Mouse (Mus musculus): Measurements from ENCODE around the gene Pde9a.

Gene Pde9a

DNA sequence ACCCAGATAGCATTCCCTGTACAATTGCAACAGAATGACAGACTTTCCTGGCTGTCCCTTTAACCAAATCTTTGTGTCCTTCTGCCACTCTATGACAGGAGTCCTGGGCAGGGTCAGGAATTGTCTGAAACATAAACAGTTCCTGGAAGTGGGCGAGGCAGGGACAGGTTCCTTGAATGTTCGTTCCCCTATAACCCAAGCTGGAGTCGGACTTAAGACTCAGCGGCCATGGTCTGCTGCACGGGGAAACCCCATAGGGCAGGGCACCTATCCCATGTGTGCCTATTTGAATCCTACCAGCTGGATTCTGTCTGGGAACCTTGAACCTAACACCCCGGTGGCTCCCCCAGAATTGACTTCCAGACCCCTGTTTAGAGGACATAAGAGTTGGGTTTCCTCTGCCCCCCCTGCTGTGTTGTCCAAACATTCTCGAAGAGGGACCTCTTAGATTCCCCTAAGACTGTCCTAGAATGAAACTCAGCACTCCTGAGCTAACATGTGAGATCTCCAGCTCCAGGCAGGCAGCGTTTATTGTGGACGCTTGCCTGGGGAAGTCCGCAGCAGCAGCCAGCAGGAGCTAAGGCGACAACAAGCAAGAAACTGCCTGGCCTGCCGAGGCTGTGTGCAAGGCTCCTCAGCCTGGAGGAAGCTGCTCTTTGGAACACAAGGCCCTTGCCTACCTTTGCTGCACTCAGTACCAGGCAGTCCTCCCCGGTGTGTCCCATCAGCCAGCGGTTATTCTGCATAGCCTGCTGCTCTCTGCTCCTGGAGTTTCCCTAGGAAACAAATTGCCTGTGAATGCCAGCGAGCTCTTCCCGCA lies 48.2 kb downstream of the Pde9a start:
- DNase-seq (ENCODE audit: low spot score): no peak

DNA sequence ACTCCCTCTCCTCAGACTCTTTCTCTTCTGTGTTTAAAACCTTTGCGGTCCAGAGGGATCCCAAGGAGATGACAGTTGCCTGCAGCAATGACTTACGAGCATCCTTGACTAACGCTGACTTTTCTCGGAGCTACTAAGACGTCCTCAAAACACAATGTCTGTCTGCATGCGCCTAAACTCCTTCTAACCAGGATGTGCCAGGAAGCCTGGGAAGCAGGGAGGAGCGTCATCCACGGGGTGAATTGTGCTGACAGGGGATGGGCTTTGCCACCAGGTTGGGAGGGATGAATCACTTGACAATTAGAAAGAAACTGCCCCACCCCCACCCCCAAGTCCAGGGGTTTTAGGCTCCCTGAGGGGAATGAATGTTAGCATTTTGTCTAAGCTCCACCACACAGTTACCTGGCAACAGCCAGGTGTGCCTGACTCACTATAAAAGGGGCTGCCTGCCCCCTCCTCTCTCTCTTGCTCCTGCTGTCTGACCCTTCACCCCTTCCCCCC lies 48.9 kb downstream of the Pde9a start:
- no peak for DNase-seq (ENCODE audit: low spot score)

DNA sequence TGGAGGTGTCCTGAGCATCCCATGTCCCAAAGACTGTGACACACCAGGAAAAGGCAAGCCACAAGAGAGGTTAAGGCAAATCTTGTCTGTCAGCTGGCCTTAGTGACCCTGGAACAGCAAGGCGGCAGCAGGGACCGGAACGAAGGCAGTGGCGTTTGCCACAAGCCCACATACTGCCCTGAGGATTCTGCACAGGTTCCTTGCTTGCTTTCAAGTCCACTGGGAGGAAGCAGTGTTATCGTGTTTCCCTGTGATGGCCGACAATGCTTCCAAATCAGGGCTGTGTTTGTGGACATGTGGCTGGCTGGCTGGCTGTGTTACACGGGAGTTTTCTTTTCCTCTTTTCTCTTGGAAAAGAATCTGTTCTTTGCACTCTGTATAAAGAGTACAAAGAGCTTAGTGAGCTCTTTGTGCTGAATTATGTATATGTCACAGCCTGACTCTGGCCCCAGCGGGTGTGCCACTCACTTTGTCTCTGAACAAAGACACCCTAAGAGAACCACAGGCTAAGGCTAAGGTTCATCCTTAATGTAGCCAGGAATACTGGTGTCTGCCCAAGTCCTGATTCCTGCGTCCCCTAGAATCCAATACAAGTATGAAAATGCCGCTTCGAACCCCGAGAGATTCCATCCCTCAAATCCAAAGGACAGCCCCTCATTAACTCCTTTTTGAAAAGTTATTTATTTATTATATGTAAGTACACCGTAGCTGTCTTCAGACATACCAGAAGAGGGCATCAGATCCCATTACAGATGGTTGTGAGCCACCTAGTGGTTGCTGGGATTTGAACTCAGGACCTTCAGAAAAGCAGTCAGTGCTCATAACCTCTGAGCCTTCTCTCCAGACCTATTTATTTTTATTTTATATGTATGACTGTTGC lies 50.2 kb downstream of the Pde9a start:
- DNase-seq (ENCODE audit: low spot score): no peak

DNA sequence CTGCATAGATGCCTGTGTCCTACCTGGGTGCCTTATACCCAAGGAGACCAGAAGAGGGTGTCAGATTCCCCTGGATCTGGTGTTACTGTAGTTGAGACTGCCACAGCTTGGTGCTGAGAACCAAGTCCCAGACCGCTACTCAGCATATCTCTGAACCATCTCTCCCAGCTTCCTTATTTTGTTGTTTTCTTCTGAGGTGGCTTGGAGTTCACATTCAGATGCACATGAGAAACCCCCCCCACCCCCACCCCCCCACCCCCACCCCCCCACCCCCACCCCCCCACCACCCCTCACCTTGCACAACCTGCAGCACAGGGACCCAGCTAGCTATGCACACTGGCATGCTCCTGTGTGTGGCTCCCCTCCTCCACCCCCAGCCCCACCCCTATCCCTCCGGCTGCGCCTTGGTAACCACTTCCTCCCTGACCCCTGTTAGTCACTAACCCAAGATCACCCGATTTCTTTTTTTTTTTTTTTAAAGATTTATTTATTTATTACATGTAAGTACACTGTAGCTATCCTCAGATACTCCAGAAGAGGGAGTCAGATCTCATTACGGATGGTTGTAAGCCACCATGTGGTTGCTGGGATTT lies 50.9 kb downstream of the Pde9a start:
- no peak for DNase-seq (ENCODE audit: low spot score)

DNA sequence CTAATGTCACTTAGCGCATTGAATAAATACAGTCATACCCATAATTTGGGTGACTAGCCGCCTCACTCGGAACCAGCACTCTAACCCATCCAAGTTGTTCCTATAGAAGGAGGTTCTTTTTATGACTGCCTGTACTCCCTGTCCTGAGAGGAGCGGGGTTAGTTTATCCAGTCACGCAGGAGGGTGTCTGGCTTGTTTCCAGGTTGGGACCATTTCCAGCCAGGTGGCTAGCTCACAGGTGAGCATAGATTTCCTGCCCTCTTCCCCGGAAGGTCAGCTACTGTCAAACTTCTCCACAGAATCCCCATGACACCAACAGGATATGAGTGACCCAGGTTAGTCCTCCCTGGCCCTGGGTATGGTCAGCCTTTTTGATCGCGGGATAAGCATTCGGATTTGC lies 51.5 kb downstream of the Pde9a start:
- no peak for DNase-seq (ENCODE audit: low spot score)

DNA sequence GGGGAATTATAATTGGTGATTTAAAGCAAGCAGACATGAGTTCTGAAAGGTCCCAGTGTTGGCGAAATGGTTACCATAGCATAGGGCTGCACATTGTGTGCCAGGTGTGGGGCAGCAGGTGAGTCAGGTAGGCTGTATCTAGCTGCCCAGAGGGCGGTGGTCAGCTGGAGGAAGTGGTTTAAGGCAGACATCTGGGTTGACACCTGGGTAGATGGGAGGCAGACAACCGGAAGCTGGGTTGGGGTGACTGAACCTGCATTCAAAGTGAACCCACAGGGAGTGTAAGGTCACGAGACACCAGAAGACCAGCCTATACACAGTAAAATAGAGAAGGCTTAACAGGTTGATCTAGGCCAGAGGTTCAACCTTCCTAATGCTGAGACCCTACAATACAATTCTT lies 54.0 kb downstream of the Pde9a start:
- no peak for DNase-seq (ENCODE audit: low spot score)

DNA sequence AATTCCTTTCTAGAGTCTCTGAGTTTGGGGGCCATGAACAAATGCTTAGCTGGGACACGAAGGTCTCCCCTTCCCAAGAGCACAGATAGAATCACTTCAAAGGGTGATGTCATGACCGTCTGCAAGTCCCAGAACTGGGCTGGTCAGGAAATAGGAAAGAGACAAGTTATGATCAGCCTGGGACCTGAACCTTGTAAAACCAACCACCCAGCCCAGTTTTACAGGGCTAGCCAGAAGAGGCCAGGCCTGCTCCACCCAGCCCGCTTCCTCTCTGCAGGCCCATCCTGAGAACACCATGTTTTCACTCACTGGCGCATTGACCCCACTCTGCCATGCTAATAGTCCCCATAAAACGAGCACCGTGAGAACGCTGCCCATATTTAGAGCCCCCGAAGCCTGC lies 56.5 kb downstream of the Pde9a start:
- no peak for DNase-seq (ENCODE audit: low spot score)

DNA sequence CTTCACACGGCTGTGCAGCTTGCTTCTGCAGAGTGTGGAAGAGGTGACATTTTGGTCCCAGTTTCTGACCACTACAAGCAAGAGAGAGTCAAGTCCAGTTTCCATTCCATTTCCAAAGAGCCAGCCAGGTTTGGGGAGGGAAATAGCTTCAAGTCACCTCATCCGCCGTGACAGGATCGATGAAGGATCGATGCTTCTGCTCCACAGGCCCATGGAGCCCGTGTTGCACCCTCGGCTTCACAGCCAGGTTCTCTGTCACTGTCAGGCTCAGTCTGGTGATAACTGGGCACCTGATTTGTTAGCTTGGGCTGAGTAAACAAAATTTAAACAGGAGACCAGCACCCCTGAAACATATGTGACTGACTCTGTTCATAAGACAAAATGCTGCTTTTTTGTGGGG lies 58.2 kb downstream of the Pde9a start:
- no peak for DNase-seq (ENCODE audit: low spot score)

DNA sequence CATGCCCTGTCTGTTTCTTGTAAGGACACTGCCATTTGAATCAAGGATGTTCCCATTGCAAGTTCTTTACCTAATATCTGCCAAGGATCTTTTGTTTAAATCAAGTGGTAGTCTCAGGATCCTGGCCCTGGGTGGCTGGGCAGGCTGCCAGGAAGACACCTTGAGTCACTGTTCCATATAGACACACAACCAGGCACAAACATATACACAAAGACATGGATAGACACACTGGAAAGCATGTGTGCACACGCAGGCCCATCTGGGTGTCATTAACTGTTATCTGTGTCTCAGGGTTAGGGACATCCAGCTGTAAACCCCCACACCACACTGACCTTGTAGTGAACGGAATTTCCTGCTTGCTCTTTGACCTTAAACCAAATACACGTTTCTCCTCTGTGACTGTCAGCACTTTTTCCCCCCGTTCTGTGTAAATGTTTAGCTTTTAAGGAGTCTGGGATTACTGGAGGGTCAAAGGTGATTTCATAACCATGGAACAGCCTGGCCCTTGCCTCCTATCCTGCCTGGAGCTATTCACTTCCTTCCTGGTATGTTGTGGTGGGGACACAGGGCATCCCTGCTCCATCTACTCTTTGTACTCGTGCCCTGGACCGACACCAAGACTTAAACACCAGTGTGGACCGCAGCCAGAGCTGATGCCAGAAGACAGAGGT lies 59.2 kb downstream of the Pde9a start:
- DNase-seq (ENCODE audit: low spot score): no peak

DNA sequence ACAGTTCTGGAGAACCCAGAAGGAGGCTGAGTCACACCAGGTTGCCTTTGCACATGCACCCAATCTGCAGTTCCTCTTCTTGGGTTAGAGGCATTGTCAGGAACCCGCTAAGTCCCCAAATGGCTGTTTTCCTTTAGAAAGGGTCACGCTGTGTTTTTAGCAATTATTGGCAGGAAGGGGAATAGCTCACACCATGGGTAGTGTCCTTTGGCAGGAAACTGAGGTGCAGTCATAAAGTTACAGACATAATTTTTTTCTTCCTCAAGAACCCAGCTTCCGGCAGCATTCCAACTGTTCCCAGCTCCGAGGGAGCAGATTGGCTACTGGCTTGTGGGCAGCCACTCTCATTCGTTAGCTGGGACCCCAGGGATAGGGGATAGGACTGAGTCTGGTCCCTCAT lies 61.8 kb downstream of the Pde9a start:
- no peak for DNase-seq (ENCODE audit: low spot score)

DNA sequence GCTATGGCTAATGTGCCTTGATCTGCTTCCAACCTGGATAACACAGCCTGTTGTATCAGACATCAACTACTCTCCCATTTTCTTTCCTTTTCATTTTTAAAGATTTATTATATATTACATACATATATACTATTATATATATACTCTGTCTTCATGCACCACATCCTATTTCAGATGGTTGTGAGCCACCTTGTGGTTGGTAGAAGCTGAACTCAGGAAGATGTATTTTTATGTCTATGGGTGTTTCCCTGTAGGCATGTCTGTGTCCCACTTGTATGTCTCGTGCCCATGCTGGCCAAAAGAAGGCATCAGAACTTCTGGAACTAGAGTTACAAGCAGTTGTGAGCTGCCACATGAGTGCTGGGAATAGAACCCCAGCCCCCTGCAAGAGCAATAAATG lies 62.5 kb downstream of the Pde9a start:
- DNase-seq (ENCODE audit: low spot score): no peak

DNA sequence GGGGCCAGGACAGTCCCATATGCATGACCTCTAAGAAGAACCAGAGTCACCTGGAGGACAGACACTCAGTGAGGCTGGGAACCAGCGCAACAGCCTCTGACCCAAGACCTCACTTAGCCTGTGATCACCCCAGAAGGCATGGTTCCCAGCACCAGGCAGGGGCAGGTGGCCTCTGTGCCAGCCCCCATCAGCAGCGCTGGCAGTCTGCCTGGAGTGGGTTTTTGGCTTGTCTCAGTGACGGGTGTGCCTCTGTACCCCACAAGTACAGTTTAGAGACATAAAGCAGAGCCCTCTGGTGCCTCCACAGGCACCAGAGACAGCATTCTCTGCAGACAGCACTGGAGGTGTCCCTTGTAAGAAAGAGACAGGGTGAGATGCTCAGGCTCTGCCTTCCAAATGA lies 64.2 kb downstream of the Pde9a start:
- DNase-seq (ENCODE audit: low spot score): no peak

DNA sequence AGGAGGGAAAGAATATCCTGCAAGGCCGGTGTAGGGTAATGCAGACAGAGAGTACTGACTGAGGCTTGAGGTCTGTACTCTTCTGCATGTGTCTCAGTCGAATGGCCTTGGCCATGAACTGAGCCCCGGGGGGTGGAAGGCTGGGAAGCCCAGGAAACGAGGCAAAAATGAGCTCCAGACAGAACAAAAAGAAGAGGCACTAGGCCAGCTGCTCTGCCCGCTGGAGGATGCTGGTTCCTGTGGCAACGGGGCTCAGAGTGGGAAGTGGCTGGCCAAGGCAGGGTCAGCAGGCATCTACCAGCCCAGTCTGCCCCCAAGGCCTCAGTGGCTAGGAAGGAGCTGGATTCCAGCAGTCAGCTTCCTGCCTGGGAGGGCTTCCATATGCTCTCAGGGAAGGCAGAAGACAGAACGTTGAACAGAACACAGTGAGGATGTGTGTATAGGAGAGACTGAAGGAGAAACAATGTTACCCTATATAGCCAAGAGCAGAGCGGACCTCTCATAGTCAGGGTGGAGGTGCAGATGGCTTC lies 65.2 kb downstream of the Pde9a start:
- no peak for DNase-seq (ENCODE audit: low spot score)

DNA sequence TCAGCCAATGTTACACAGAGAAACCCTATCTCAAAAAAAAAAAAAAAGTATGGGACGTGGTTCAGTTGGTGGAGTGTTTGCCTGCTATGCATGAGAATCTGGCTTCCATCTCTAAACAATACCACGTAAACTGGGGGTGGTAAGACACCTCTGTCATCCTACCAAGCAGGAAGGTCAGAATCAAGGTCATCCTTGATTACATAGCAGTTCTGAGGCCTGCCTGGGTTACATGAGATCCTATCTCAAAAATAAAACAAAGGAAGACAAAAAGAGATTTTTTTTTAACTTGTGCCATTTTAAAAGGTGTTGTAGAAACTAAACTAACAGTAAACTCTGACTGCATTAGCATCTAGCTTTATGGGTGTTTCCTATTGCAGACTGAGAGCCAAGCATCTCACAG lies 66.8 kb downstream of the Pde9a start:
- DNase-seq (ENCODE audit: low spot score): no peak

DNA sequence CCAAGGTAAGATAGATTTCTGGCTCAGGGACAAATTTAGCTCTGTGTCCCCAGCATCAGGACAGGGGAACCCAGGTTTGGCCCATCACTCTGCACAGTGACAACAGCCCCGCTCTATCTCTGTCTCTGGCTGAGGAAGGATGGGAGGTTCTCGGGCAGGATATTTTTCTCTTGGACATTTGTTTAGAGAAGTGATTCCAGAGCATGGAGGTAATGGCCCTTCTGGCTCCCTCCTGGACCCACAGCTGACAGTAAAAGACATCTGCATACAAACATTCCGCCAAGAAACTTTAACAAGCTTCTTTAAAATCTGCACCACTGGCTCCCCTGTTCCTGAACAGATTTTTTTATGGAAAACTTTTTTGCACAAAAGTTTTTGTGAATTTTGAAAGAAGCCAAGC lies 67.5 kb downstream of the Pde9a start:
- DNase-seq (ENCODE audit: low spot score): no peak

DNA sequence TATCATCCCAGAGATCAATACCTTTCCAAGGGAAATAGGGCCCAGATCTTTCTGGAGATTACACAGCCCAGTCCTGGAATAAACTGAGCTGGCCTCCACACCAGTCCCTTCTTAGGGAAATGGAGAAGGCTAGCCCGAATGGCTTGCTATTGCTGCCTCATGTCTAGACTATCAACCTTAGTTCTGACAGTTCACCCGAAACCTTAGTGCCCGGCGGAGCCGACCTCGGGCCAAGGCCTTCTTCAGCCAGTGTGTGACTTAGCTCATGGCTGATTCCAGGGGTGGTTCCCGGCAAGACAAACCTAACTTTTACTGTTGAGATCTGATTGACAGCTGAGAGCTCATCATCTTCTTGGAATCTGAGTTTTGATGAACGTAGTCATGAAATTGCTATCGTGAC lies 68.0 kb downstream of the Pde9a start:
- DNase-seq (ENCODE audit: low spot score): no peak

DNA sequence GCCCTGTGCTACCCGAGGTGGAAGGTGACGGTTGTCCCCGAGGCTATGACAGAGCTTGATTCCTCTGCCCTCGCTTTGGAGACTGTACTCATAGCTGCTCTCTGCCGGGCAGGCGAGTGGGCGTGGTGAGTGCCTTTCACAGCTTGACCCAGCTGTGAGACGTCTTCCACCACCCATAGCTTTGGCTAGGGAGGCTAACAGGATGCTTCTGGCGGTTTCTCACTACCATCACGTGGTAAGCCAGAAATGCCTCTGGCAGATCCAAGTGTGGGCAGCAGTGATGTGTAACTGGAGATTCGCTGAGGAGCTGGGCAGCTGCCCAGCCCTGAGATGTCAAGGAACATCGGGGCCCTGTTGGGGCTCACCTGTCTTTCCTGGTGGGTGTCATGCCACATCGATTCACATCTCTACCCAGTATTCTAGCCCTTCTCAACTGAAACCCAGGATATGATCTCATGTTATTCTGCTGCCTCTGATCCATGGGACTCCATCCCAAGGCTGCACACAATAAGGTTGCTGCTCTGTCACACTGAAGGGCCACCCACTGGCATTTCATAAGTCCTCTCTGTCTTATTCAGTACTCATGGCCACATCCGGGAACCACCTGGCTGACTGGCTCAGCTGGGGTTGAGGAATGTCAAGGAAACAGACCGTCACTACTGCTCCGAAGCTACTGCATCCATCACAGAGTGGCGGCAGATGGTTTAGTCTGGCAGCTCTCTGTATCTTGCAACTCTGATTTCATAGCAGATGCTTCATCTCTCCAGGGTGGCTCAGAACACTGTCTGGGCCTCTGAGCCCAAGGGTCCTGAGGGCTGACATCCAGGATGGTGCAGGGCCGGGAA lies 70.9 kb downstream of the Pde9a start:
- no peak for DNase-seq (ENCODE audit: low spot score)

DNA sequence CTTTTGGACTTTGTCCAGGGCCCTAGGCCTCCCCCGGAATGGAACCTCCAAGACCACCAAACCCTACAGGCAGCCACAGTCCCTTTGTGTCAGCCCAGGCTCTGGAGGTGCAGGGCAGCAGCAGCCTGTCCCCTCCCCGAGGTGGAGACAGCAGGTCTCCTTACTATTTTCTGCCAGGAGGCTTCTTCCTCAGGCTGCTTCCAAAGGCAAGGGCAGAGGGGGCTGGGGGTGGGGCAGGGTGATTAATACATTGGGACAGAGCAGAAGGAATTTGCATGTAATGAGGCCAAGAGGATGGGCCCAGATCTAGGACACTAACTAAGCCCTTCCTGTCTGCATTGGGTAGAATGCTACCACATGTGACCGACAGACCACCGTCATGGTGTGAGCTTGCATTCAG lies 74.4 kb downstream of the Pde9a start:
- DNase-seq (ENCODE audit: low spot score): no peak

DNA sequence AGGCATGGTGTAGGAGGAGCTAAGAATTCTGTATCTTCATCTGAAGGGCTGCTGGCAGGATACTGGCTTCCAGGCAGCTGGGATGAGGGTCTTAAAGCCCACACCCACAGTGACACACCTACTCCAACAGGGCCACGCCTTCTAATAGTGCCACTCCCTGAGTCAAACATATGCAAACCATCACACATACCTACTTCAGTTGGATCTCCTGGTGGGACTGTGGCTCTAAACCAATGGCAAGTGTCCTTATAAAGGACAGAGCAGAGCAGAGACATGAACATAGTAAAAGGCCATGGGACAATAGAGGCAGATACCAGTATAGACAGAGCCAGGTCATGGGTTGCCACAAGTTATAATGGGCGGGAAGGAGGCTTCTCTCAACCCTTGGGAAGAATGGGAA lies 76.5 kb downstream of the Pde9a start:
- no peak for DNase-seq (ENCODE audit: low spot score)

DNA sequence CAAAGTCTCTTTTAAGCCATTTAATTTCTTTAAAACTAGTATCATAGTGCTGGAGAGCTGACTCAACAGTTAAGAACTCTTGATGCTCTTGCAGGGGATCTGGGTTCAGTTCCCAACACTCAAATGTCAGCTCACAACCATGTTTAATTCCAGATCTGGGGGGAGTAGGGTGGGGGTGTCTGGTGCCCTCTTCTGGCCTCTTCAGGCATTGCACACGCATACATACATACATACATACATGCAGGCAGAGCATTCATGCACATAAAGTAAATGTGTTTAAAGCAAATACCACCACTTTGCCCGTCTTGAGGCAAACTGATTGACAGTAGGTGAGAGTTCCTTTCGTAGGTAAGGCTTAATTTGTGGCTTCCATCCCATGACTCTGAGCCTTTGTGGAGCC lies 80.8 kb downstream of the Pde9a start:
- no peak for DNase-seq (ENCODE audit: low spot score)

DNA sequence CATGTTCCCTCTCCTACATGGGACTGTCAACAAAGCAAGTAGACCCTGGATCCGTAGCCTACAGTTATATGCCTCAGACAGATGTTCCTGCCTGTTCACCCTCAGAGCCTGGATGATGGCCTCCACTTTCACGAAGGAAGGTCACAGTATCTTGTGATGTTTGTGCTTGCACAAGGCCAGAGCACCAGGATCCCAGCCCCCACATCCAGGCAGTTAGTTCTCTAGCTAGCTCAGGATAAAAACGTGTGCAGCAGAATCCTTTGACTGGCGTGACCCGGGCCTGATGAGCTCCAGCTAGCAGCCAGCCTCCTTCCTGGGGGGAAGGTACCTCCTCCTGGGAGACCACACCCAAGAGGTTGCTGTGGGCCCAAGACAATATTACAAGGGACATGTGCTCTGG lies 82.5 kb downstream of the Pde9a start:
- DNase-seq (ENCODE audit: low spot score): no peak

Data from urinary bladder, postnatal 10 days (tissue).